Mouse (Mus musculus) lung, embryonic 16.5 days (tissue): ENCODE measurements around the gene Gm14296. TPM values are rescaled to one million over a fixed set of nuclear protein-coding genes. Genes with fewer than 3 reads are reported as not detected.
"Not testable (repeated sequence)": the region's sequence is repeated elsewhere in the genome, so short reads cannot be mapped to it uniquely, and the experiment has no call there.

Experiments used
- ATAC-seq: fragments of 200-750 bp; cut with Nextera tagmentation; 2 replicates; pipeline ENCODE4 v1.8.0; 2017; ENCODE audit warnings: low read depth, mild to moderate bottlenecking, moderate library complexity
- H3K27ac ChIP-seq: fragments of 300-500 bp; sonication (generic); 2 replicates; pipeline ENCODE4 v1.5.1; 2014; ENCODE audit warnings: mild to moderate bottlenecking, control low read depth, low read length
- H3K27me3 ChIP-seq: fragments of 300-500 bp; sonication (generic); 2 replicates; pipeline ENCODE4 v1.6.1; 2014; ENCODE audit warnings: low read depth, low read length, mixed read lengths; ENCODE audit not compliant: control insufficient read depth, insufficient read depth
- H3K36me3 ChIP-seq: fragments of 300-500 bp; sonication (generic); 2 replicates; pipeline ENCODE4 v1.6.1; 2014; ENCODE audit warnings: low read length; ENCODE audit not compliant: control insufficient read depth, insufficient read depth
- H3K4me1 ChIP-seq: fragments of 300-500 bp; sonication (generic); replicated peaks from 2 replicates; pipeline ENCODE4 v1.6.1; 2014; ENCODE audit warnings: low read length, mixed read lengths; ENCODE audit not compliant: control insufficient read depth, insufficient read depth
- H3K4me2 ChIP-seq: fragments of 300-500 bp; sonication (generic); 2 replicates; pipeline ENCODE4 v1.6.1; 2014; ENCODE audit warnings: low read depth, low read length, control low read depth
- H3K4me3 ChIP-seq: fragments of 300-500 bp; sonication (generic); 2 replicates; pipeline ENCODE4 v1.5.1; 2014; ENCODE audit warnings: mild to moderate bottlenecking, low read length, control low read depth
- H3K9ac ChIP-seq: fragments of 300-500 bp; sonication (generic); 2 replicates; pipeline ENCODE4 v1.6.1; 2014; ENCODE audit warnings: low read length, control low read depth
- H3K9me3 ChIP-seq: fragments of 300-500 bp; sonication (generic); 2 replicates; pipeline ENCODE4 v1.6.1; 2016; ENCODE audit warnings: low read length; ENCODE audit not compliant: control insufficient read depth
- WGBS: fragments of 180-500 bp; shearing (Covaris S2); extraction: QIAGEN DNeasy Blood & Tissue Kit; methylation state at CpG from one replicate; pipeline ENCODE4 v1.1.7; 2014; 5-methylcytosine and 5-hydroxymethylcytosine counted together
- polyA plus RNA-seq: library from polyadenylated mRNA; unstranded; fragments of >200 nt; fragmentation: Nextera tagmentation; extraction: Ambion mirVana; gene quantifications from 2 replicates; pipeline ENCODE4 v1.2.1, GENCODE M21; 2015

Gene Gm14296
- polyA plus RNA-seq: 6.1 and 12.3 TPM in 2 replicates

DNA sequence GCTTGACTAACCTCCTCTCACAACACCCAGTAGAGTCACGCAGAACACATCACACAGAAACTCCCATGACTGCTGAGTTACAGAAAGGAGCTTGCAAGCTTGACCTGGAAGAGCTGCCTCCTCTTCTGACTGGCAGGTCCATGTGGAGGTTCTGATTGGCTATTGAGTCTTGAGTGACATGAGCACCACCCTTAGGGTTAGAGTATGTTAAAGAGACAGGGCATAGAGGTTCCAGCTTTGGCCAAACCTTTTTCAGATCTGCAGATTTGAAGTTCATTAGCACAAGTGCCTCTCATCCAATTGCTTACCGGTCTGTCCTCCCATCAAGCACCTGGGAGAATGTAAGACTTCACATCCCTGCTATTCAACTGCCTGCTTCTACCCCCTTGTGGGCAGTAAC is at the start of gene Gm14296:
Gene Gm14296, minus strand, starts transcription at position 101 of the 400 bp plus-strand sequence.
- WGBS: no CpG with 5 or more reads among the region's 2 CpGs
- not testable (repeated sequence) for H3K4me1 ChIP-seq, H3K27ac ChIP-seq, H3K4me3 ChIP-seq, H3K9me3 ChIP-seq, H3K36me3 ChIP-seq, H3K27me3 ChIP-seq, ATAC-seq, H3K9ac ChIP-seq, H3K4me2 ChIP-seq

DNA sequence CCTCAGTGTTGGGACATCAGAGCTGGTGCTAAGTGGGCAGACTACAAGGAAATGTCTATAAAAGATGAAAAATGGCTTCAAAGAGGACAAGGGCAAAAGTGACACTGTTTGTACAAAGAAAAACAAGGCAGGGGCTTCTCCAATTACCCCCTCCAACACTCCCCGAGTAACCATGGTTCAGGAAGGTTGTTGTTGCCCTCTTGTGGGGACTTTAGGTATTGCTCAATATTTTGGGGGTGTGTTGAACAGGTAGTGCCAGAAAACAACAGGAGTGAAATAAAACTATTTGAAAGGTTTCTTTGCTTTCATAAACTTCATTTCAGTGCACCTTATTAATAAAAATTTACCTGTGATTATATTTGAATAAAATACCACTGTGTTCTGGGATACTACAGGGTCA is 22.1 kb downstream of the Gm14296 start:
- H3K9ac ChIP-seq, H3K9me3 ChIP-seq, H3K36me3 ChIP-seq, H3K4me3 ChIP-seq, H3K27ac ChIP-seq, H3K4me1 ChIP-seq, H3K27me3 ChIP-seq, H3K4me2 ChIP-seq, ATAC-seq: not testable (repeated sequence)
- WGBS: no CpG with 5 or more reads among the region's 1 CpGs

Other genes starting within 250 kb of the Gm14296 start
- gene Gm14305, start 219.5 kb downstream of the Gm14296 start, polyA plus RNA-seq: 30.5 and 30.9 TPM in 2 replicates
- gene Gm14295, start 129.2 kb downstream of the Gm14296 start, polyA plus RNA-seq: 13.8 and 18.2 TPM in 2 replicates
- not detected in 2 replicates for gene Gm14408, start 96.7 kb downstream of the Gm14296 start, polyA plus RNA-seq
- gene Gm14419, start 73.1 kb upstream of the Gm14296 start, polyA plus RNA-seq: 13.3 and 15.7 TPM in 2 replicates
- 0.28 TPM in 1 of 2 replicates, not detected in the other for gene Gm14401, start 146.5 kb upstream of the Gm14296 start, polyA plus RNA-seq